Mouse (Mus musculus) MEL (cell line): ENCODE results near the gene Adm.

Experiments used
- CTCF ChIP-seq, 3 experiments: IDR thresholded peaks in 2 of 3; conservative IDR thresholded peaks in 1 of 3; 2 replicates each; pipeline ENCODE4 v1.5.1; 2011 to 2012; ENCODE audit warnings: low read length in 3 of 3, low read depth in 2 of 3, mild to moderate bottlenecking in 2 of 3, improper control_type of control experiment in 1 of 3, inconsistent platforms in 1 of 3, mixed read lengths in 1 of 3, moderate library complexity in 1 of 3; ENCODE audit not compliant: control insufficient read depth in 1 of 3, insufficient read depth in 1 of 3, poor library complexity in 1 of 3, severe bottlenecking in 1 of 3
- ELF1 ChIP-seq: IDR thresholded peaks from 2 replicates; pipeline ENCODE4 v1.6.1; 2014; ENCODE audit warnings: low read depth, mild to moderate bottlenecking, inconsistent platforms, low read length, improper control_type of control experiment, moderate library complexity
- EP300 ChIP-seq, 2 experiments: IDR thresholded peaks; 2 replicates each; pipeline ENCODE4 v1.6.1; 2011; ENCODE audit warnings: improper control_type of control experiment in 2 of 2, low read length in 2 of 2, low read depth in 1 of 2, mild to moderate bottlenecking in 1 of 2
- GATA1 ChIP-seq: IDR thresholded peaks from 2 replicates; pipeline ENCODE4 v1.6.1; 2011; ENCODE audit warnings: low read depth, low read length, improper control_type of control experiment
- JUND ChIP-seq: IDR thresholded peaks from 2 replicates; pipeline ENCODE4 v1.6.1; 2011; ENCODE audit warnings: low read depth, mild to moderate bottlenecking, improper control_type of control experiment, low read length
- MAX ChIP-seq: IDR thresholded peaks from 2 replicates; pipeline ENCODE4 v1.6.1; 2011; ENCODE audit warnings: low read length, improper control_type of control experiment
- NELFE ChIP-seq: IDR thresholded peaks from 2 replicates; pipeline ENCODE4 v1.6.1; 2011; ENCODE audit warnings: low read depth, low read length, improper control_type of control experiment
- NRF1 ChIP-seq: IDR thresholded peaks from 2 replicates; pipeline ENCODE4 v1.6.1; 2014; ENCODE audit warnings: low read depth, mild to moderate bottlenecking, inconsistent platforms, low read length, improper control_type of control experiment, moderate library complexity; ENCODE audit not compliant: poor library complexity, insufficient read depth, severe bottlenecking
- POLR2AphosphoS2 ChIP-seq: IDR thresholded peaks from 2 replicates; pipeline ENCODE4 v1.6.1; 2011; ENCODE audit warnings: low read length, improper control_type of control experiment
- TCF12 ChIP-seq: IDR thresholded peaks from 2 replicates; pipeline ENCODE4 v1.6.1; 2014; ENCODE audit warnings: low read depth, mild to moderate bottlenecking, inconsistent platforms, low read length, improper control_type of control experiment, moderate library complexity
- USF1 ChIP-seq: IDR thresholded peaks from 2 replicates; pipeline ENCODE4 v1.6.1; 2014; ENCODE audit warnings: low read depth, mild to moderate bottlenecking, inconsistent platforms, low read length, improper control_type of control experiment, moderate library complexity
- ZMIZ1 ChIP-seq: IDR thresholded peaks from 2 replicates; pipeline ENCODE4 v1.6.1; 2012; ENCODE audit warnings: low read depth, mild to moderate bottlenecking, inconsistent platforms, low read length, improper control_type of control experiment, moderate library complexity

GRCm38 (mm10) chr7:110645859-110646258, 18.4 kb downstream of the Adm start:
- TF ChIP-seq MAX: no peak
- no peak for TF ChIP-seq CTCF (IDR thresholded peaks at IDR 0.05 in 2 of 3, conservative IDR thresholded peaks at IDR 0.05 in 1 of 3; ENCODE audit: control insufficient read depth in 1 of 3, insufficient read depth in 1 of 3, low read depth in 2 of 3, low read length in 3 of 3, poor library complexity in 1 of 3, severe bottlenecking in 1 of 3)
- peak; percentile 52; the same call in 1 of the 2 replicates for TF ChIP-seq GATA1
- TF ChIP-seq NRF1: no peak
- no peak for TF ChIP-seq TCF12
- TF ChIP-seq NELFE: no peak
- no peak for TF ChIP-seq JUND
- no peak for TF ChIP-seq USF1
- TF ChIP-seq POLR2AphosphoS2: no peak
- TF ChIP-seq ZMIZ1: no peak
- TF ChIP-seq ELF1: no peak
- no peak for TF ChIP-seq EP300 (IDR thresholded peaks at IDR 0.05; ENCODE audit: low read depth in 1 of 2, low read length in 2 of 2)
